ENCODE assay signal across 8 mouse cellular contexts in genomic region chr17:48100441-48101417, GRCm38 (mm10). TPM values are rescaled to one million over a fixed set of nuclear protein-coding genes. Genes with fewer than 3 reads are reported as not detected.
DNase-seq lines count a peak whose midpoint lies in the region; ATAC-seq and TF ChIP-seq lines count a peak whose summit lies in the region.

No protein-coding gene starts in this region.

- H3K27ac ChIP-seq in lung, embryonic 15.5 days, result no peak overlapping the region
- no peak overlapping the region for H3K27ac ChIP-seq in thymus, adult 2 months (ENCODE audit: control insufficient read depth, insufficient read depth, low read length)

- peak; percentile 68 for DNase-seq in MEL-GATA-1-ER (ENCODE audit: extremely low read depth, low read depth)
- peak; percentile 74 for DNase-seq in cerebellum, adult 9-10 months
- peak; percentile 82 for DNase-seq in layer of hippocampus, adult 9-10 months (ENCODE audit: low spot score)
- peak; percentile 59 for DNase-seq in ovary, adult 18-20 months (ENCODE audit: low spot score)
- peak; percentile 90 for DNase-seq in thymus, adult 2 months

- H3K4me3 ChIP-seq in lung, embryonic 15.5 days, result peak overlapping the region; percentile 32
- H3K4me3 ChIP-seq in thymus, adult 2 months (ENCODE audit: control insufficient read depth, insufficient read depth, low read length), result no peak overlapping the region

- H3K4me2 ChIP-seq in lung, embryonic 15.5 days, result peak overlapping the region; percentile 57

- WGBS in lung, embryonic 15.5 days, result 14% methylated on average over 20 of the region's 21 CpGs
- WGBS in thymus, adult 2 months, result 17% methylated on average over 21 of the region's 21 CpGs

- ATAC-seq in frontal cortex, adult (ENCODE audit: low TSS enrichment), result peak; percentile 98
- ATAC-seq in hematopoietic stem cell, adult 5-6 weeks (replicated peaks in 1 of 2; ENCODE audit: insufficient read depth in 1 of 2, low FRiP score in 2 of 2, low TSS enrichment in 1 of 2, low read depth in 1 of 2, poor library complexity in 2 of 2, severe bottlenecking in 2 of 2), result peak; percentile 81 to 88
- ATAC-seq in lung, embryonic 15.5 days (ENCODE audit: borderline replicate concordance, extremely low read depth, low FRiP score, low TSS enrichment), result peak; percentile 46; the same call in 1 of the 2 replicates

- peak; percentile 99 for TF ChIP-seq CTCF in thymus, adult 2 months (IDR thresholded peaks at IDR 0.05; ENCODE audit: borderline replicate concordance, control insufficient read depth, extremely low read depth, insufficient read depth, low read length, poor library complexity)

- H3K36me3 ChIP-seq in lung, embryonic 15.5 days, result no peaks in the 10 kb centered on the region
- no peaks in the 10 kb centered on the region for H3K36me3 ChIP-seq in thymus, adult 2 months (ENCODE audit: control insufficient read depth, insufficient read depth, low read length)

- TF ChIP-seq POLR2A in thymus, adult 2 months (IDR thresholded peaks at IDR 0.05; ENCODE audit: control insufficient read depth, extremely low read depth, insufficient read depth, low read length, poor library complexity), result no peak

- no peak overlapping the region for H3K9ac ChIP-seq in lung, embryonic 15.5 days

- peaks cover 40% of the 10 kb centered on the region for H3K4me1 ChIP-seq in lung, embryonic 15.5 days
- H3K4me1 ChIP-seq in thymus, adult 2 months (replicated peaks; ENCODE audit: control insufficient read depth, insufficient read depth, low read length), result peaks cover 10% of the 10 kb centered on the region

- H3K9me3 ChIP-seq in lung, embryonic 15.5 days, result no peaks in the 10 kb centered on the region

- H3K27me3 ChIP-seq in lung, embryonic 15.5 days, result peaks cover 44% of the 10 kb centered on the region
- peaks cover 23% of the 10 kb centered on the region for H3K27me3 ChIP-seq in thymus, adult 2 months (ENCODE audit: control insufficient read depth, insufficient read depth, low read length)

RNA-seq across cellular contexts. Expression of gene 1700067P10Rik, which starts 11.6 kb away (rescaled TPM):
- not detected in 2 replicates for total RNA-seq in hematopoietic stem cell, adult 5-6 weeks (2017)
- polyA plus RNA-seq in lung, embryonic 15.5 days (2015; fragmentation: Nextera tagmentation; extraction: Ambion mirVana), result not detected in 2 replicates
- polyA plus RNA-seq in thymus, adult 2 months (2012; rRNA removed), result 0.12 TPM in 1 of 2 replicates, not detected in the other

RNA-seq across cellular contexts. Expression of gene 9830107B12Rik, which starts 45.3 kb away (rescaled TPM):
- 2.9 and 4.4 TPM in 2 replicates for total RNA-seq in hematopoietic stem cell, adult 5-6 weeks (2017)
- not detected in 2 replicates for polyA plus RNA-seq in lung, embryonic 15.5 days (2015; fragmentation: Nextera tagmentation; extraction: Ambion mirVana)
- 0.15 and 0.28 TPM in 2 replicates for polyA plus RNA-seq in thymus, adult 2 months (2012; rRNA removed)

Comparison
In these comparisons a context has a peak if more than half of its experiments do, and no peak if none do; other contexts are left out.
1. ATAC-seq: peak in every context shown above with its lines; median percentile 98 in frontal cortex, adult; 84 in hematopoietic stem cell, adult 5-6 weeks; 46 in lung, embryonic 15.5 days.